Mouse (Mus musculus) heart, postnatal 14 days (tissue): Measurements from ENCODE around the gene Sirt7. TPM values are rescaled to one million over a fixed set of nuclear protein-coding genes. Genes with fewer than 3 reads are reported as not detected.
A peak's percentile ranks its signal among the peaks of the same experiment; 100 is the strongest.

Source experiments
- DNase-seq, 2 experiments: peaks; one replicate each; pipeline ENCODE4 v3.0.0; 2021 to 2022
- intact Hi-C: fragments of 180-260 bp; cut with DNase I; formaldehyde crosslinking; loops from one replicate; pipeline ENCODE4 v1.15.1; 2025
- total RNA-seq, 2 experiments: library from RNA; stranded (reverse); gene quantifications; 2 replicates each; pipeline ENCODE4 v1.2.3; 2021

Gene Sirt7
- total RNA-seq, 2 experiments from 2014 or later: 10.8 to 12.3 TPM

- intact Hi-C loops: no loop called here
- no peak for DNase-seq
Measured at GRCm38 (mm10) chr11:120642939-120643600, 18.0 kb upstream of the Sirt7 start.

GRCm38 (mm10) chr11:120641869-120642268 lies 16.8 kb upstream of the Sirt7 start:
- no peak for DNase-seq
- intact Hi-C loops: no loop called here

- no peak for DNase-seq
- intact Hi-C loops: no loop called here
Measured at GRCm38 (mm10) chr11:120641255-120641654, 16.2 kb upstream of the Sirt7 start.

- intact Hi-C loops: no loop called here
- no peak for DNase-seq
Measured at GRCm38 (mm10) chr11:120634810-120635209, 9.8 kb upstream of the Sirt7 start.

- peak; percentile 94 to 95 for DNase-seq
- intact Hi-C loops: no loop called here
Measured at GRCm38 (mm10) chr11:120633520-120634343, 8.7 kb upstream of the Sirt7 start, which contains the start of gene Mafg. TSS of gene Mafg (minus strand) at chr11:120633600.

GRCm38 (mm10) chr11:120632559-120633519 lies 7.8 kb upstream of the Sirt7 start:
- intact Hi-C loops: no loop called here
- peak; percentile 74 to 75 for DNase-seq

- no peak for DNase-seq
- intact Hi-C loops: no loop called here
Measured at GRCm38 (mm10) chr11:120631726-120632448, 6.8 kb upstream of the Sirt7 start.

- no peak for DNase-seq
- intact Hi-C loops: no loop called here
Measured at GRCm38 (mm10) chr11:120630881-120631725, 6.1 kb upstream of the Sirt7 start.

- intact Hi-C loops: no loop called here
- peak in 1 of 2 experiments; percentile 57 for DNase-seq
Measured at GRCm38 (mm10) chr11:120630401-120630871, 5.4 kb upstream of the Sirt7 start.

- intact Hi-C loops: no loop called here
Measured at GRCm38 (mm10) chr11:120629911-120630310, 4.9 kb upstream of the Sirt7 start.

GRCm38 (mm10) chr11:120629341-120629730 lies 4.3 kb upstream of the Sirt7 start:
- no peak for DNase-seq
- intact Hi-C loops: no loop called here

More at GRCm38 (mm10) chr11:120629911-120630310, 4.9 kb upstream of the Sirt7 start:
- DNase-seq: peak; percentile 70 to 71

- DNase-seq: no peak
- intact Hi-C loops: no loop called here
Measured at GRCm38 (mm10) chr11:120628601-120629340, 3.7 kb upstream of the Sirt7 start.

- intact Hi-C loops: no loop called here
Measured at GRCm38 (mm10) chr11:120627468-120628300, 2.6 kb upstream of the Sirt7 start.

GRCm38 (mm10) chr11:120626785-120627467 lies 1.9 kb upstream of the Sirt7 start:
- DNase-seq: no peak
- intact Hi-C loops: no loop called here

More at GRCm38 (mm10) chr11:120627468-120628300, 2.6 kb upstream of the Sirt7 start:
- DNase-seq: no peak

GRCm38 (mm10) chr11:120624680-120625111 lies 344 bp downstream of the Sirt7 start:
- peak; percentile 89 to 90 for DNase-seq
- intact Hi-C loops: loop anchor here (2.0 to 5.0 kb wide), 2 partner anchors 50 to 173 kb away; partner anchors contain the start of gene Dus1l

- intact Hi-C loops: loop anchor here (2.0 to 5.0 kb wide), 2 partner anchors 51 to 173 kb away; partner anchors contain the start of gene Dus1l
- DNase-seq: peak; percentile 69 to 80
Measured at GRCm38 (mm10) chr11:120623961-120624679, 920 bp downstream of the Sirt7 start.
